Mouse (Mus musculus) mouse trophoblast stem cell (cell line): ENCODE measurements around the gene Rapgefl1.

Experiments
- in situ Hi-C, 2 experiments: fragments of 300-500 bp; cut with MseI, MboI; formaldehyde crosslinking; loops; 2 replicates in 1 of 2; 3 replicates in 1 of 2; pipeline ENCODE4 v1.15.1; 2025

Gene Rapgefl1

DNA sequence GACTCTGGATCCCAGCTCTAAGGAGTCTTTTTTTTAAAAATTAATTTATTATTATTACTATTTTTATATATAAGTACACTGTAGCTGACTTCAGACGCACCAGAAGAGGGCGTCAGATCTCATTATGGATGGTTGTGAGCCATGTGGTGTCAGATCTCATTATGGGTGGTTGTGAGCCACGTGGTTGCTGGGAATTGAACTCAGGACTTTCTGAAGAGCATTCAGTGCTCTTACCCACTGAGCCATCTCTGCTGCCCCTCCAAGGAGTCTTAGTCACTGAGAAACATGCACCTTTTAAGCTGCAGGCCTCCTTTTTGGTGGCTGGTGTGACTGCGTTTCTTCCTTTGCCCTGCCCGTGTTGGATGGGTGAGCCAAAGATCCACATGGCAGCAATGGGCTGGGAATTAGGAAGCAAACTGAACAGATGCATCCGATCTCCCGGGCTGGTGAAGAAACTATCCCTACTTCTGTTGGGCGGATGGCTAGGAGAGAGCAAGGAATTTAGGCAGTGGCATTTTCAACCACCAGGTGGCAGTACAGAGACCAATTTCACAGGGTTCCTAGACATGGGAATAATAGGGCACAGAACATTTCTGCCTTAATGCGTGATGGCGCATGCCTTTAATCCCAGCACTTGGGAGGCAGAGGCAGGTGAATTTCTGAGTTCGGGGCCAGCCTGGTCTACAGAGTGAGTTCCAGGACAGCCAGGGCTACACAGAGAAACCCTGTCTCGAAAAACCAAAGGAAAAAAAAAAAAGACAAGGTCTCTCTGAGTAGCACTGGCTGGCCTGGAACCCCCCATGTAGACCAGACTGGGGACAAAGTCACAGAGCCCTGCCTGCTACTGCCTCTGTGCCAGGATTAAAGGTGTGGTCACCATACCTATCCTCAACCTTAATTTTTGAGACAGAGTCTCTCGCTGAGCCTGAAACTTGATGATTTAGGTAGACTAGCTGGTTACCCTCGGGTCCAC, 22.5 kb downstream of the Rapgefl1 start:
- in situ Hi-C loops, result no loop called here

DNA sequence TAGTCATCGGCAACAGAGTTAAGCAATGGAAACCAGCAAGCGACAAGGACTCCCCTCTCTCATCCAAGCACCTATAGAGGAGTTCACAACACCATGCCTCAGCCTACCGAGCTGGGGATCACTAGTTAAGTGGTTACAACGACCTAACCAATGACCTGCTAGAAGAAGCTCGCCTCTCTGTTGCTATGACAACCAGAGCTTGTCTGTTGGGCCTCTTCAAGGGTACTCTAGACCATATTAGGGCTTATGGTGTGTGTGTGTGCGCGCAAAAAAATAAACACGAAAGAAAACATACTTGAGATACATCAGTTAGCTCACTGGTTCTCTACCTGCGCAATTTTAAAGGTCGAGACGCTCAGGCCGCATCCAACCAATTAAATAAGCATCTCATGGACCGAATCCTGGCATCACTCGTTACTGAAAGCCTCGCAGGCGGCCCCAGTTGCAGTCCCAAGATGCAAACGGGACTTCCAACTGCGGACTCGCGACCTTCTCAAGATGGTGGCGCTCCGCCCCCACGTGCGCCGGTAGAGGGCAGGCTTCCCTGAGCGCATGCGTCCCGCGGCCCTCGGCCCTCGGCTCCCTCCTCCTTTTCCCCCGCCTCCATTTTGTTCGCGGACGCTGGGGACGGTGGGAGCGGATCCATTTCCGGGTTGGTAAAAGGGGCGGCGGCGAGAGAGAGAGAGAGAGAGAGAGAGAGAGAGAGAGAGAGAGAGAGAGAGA, 26.6 kb downstream of the Rapgefl1 start, which contains the start of gene Wipf2:
TSS of gene Wipf2 (plus strand) at position 611 of the 723 bp plus-strand sequence.
- in situ Hi-C loops, result no loop called here

DNA sequence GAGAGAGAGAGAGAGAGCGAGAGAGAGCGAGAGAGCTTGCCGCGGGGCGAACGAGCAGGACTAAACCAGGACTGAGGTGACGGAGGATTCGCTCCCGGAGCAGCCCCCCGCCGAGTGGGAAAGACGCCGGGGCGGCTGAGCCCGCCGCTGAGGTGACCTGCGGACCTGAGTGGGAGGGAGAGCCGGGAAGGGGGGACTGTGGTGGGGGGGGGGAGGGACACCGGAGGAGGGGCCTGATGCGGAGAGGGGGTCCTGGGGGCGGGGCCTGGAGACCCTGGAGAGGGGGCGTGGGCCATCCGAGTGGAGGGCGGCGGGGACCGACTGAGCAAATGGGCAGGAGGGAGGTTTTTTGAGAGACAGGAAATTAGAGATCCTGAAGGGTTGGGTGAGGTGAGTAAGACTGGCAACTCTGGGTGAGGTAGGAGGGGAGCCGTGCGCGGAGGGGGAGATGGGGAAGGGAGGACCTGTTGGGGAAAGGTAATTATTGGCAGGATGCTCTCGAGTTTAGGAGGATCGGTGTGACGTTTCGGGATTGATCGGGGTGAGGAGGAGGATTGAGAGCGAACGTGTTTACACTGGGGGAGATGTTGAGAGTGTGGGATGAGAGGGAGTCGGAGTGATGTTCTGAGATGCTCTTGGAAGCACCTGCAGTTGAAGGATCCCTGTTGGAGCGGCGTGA, 27.3 kb downstream of the Rapgefl1 start:
- in situ Hi-C loops, result no loop called here

DNA sequence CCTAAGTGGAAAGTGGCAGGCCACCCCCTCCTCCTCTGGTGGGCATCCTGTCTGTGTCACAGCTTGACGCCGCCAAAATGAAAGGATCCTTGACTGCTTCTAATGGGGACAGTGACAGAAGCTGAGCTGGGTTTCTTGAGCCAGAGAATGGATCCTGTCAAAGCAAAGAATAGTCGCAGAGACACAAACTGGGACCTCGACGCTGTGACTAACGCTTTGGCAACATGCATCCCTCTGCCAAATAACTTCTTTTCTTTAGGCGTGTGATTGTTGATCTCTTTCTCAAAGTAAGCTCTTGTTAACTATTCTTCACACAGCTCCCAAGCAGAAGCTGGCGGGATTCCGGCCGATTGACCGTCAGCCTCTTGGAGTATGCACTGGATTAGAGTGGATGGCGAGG, 30.7 kb downstream of the Rapgefl1 start:
- in situ Hi-C loops, result no loop called here

DNA sequence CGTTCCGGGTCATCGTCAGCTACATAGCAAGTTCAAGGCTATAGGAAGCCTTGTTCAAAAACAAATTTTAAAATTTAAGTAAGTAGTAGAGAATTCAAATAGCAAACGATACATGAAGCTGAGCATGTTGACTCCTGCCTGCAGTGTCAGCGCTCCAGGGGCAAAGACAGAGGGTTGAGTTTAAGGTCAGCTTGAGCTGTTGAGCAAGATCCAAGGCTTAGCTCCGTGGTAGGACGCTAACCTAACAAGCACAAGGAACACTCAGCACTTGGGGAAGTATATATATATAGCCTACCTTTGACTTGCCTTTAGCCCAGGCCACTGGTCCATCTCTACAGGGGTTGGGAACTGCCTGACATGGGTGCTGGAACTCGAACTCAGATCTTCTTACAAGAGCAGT, 33.3 kb downstream of the Rapgefl1 start:
- in situ Hi-C loops, result no loop called here

DNA sequence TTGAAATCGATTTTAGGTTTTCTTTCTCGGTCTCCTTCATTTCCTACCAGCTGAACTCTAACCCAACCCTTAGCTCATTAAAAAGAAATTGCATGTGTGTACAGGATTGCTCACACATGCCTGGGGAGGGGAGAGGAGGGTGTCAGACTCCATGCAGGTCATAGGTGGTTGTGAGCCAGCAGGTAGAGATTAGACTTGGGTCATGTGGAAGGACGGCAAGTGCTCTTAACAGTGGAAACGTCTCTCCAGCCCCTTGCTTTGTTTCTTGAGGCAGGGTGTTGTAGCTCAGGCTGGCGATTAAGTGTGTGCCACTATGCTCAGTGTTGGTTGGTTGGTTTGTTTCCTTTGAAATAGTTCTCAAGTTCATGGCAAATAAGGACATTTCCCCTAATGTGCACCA, 34.2 kb downstream of the Rapgefl1 start:
- in situ Hi-C loops, result no loop called here

DNA sequence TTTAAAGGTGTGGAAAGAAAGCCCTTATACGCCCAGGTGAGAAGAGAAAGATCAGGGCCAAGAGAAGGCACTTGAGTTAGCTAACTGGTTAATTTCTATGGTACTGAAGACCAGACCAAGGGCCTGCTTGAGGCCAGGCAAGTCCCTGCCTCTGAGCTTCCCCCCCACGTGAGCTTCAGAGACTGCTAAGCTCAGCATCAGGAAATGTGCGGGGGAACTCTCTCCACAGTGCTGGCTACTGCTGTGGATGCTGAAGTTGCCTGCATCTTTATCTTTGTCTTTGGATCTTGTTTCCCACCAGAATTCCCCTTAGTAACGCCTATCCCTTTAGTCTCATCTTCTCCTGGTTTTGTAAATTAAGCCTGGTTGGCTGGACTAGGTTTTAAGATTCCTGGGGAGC, 34.8 kb downstream of the Rapgefl1 start:
- in situ Hi-C loops, result no loop called here

DNA sequence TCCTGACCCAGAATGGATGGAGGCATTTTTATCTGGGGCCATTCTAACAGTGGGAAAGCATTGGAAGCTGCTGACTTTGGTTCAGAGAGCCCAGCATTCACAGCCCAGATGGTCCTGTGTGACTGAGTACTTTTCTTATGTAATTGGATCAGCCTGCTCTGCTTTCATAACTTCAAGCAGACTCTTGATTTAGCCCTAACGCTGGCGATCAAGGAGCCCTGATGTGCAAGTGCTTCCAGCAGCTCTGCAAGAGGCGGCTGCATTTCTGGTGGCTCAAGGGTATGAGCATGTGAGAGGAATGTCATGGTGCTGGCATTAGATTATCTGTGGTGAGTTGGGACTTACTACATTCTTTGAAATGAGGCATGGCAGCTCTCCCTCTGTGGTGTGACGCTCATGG, 35.5 kb downstream of the Rapgefl1 start:
- in situ Hi-C loops, result no loop called here

DNA sequence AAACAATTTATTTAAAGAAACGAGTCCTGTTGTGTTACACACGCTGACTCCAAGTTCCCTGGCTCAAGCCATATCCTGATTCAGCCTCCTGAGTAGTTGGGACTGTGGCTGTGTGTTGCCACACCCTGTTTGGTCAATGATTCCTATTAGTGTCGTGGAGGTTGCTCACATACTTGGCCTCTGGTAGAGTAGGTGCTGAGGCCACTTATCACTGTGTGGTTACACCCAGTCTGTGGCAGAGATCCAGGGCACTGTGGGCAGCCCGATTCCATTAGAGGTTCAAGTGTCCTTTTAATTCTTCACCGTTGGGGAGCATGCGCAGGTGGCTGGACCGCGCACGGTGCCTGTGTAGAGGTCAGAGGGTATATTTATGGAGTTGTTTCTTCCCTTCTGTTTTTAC, 37.3 kb downstream of the Rapgefl1 start:
- in situ Hi-C loops, result no loop called here

DNA sequence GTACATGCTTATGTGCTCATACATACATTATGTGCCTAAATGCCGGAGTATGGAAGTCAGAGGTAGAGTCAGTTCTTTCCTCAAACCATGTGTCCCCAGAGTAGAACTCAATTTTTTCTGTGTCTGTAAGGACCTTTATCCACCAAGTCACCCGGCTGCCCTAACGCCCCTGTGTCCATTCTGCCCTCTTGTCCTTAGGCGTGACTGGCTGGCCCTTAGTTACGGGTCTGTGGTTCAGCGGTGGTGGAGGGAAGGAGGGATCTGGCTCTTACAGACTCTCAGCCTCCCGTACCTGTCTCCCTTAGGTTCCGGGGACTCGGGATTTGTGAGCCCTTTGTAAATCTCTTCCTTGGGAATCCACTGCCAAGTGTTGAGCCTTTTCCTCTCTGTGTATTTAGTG, 40.4 kb downstream of the Rapgefl1 start:
- in situ Hi-C loops, result no loop called here

DNA sequence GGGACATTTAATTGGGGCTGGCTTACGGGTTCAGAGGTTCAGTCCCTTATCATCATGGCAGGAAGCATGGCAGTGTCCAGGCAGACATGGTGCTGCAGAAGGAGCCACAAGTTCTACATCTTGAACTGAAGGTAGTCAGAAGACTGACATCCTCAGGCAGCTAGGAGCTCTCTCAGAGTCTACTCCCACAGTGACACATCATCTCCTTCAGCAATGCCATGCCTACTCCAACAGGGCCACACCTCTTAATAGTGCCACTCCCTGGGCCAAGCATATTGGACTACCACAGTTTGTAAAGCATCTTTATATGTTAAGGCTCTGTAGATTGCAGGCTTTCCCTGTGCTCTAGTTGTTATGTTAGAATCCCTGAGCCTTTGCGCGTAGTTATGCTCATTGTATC, 51.1 kb downstream of the Rapgefl1 start:
- in situ Hi-C loops, result no loop called here

DNA sequence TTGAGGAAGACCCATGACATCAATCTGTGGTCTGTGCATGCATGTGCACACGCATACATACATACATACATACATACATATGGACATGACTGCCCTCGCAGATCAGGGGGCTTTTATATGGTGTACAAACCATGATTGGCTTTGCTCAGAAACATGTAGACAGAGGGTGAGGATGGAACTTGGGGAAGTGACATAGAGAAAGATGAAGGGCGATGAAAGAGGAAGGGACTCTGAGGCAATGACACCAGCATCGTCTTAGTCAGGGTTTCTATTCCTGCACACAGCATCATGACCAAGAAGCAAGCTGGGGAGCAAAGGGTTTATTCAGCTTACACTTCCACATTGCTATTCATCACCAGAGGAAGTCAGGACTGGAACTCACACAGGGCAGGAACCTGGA, 52.5 kb downstream of the Rapgefl1 start:
- in situ Hi-C loops, result no loop called here

DNA sequence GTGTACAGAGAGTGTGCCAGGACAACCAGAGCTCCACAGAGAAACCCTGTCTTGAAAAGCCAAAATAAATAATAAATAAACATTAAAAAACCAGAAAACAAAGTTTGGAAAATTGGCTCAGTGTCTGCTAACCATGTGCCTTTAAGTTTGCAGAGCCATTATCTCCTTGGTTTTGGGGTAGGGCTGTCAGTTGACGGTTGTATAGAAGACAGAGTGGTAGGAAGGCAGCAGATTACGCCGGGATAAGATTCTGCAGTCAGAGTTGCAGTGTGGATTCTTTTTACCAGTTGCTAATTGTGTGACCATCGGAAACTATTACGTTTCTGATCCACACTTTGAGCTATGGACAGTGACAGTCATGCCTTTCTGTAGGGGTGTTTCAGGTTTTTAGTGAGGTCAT, 53.4 kb downstream of the Rapgefl1 start:
- in situ Hi-C loops, result no loop called here

DNA sequence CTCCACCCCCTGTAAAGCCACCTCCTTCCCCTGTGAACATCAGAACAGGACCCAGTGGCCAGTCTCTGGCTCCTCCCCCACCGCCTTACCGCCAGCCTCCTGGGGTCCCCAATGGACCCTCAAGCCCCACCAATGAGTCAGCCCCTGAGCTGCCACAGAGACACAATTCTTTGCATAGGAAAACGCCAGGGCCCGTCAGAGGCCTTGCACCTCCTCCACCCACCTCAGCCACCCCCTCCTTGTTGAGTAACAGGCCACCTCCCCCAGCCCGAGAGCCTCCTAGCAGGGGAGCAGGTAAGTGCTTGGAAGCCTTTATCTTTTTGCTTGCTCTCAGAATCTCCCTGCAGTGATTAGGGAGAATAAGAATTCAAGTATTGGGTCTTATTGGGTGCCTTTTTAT, 55.8 kb downstream of the Rapgefl1 start:
- in situ Hi-C loops, result no loop called here

DNA sequence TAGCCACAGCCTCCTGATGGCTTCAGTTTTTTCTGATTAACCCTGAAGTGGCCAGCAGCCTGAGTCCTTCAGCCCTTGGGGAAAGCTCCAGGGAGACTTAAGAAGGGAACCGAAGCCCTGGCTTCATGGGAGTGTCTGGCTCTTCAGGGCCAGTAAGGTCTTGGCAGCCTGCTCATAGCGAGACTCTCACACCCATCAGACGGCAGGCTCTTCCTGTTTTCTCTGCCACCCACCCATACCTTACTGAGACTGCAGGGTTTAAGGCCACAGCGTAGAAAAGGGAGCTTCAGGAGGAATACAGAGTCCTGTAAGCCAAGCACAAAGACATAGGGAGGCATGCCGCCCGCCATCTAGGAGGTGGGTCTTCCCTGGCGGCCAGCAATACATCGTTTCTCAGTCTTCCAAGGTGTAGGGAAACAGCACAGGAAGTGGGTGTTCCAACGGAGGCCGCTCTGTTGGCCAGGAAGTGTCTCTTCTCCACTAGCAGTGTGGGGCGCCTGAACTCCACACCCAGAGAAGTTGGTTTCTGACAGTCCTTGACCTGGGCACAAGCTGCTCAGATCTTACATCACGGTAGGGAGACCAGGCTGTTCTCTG, 64.0 kb downstream of the Rapgefl1 start:
- in situ Hi-C loops, result no loop called here

DNA sequence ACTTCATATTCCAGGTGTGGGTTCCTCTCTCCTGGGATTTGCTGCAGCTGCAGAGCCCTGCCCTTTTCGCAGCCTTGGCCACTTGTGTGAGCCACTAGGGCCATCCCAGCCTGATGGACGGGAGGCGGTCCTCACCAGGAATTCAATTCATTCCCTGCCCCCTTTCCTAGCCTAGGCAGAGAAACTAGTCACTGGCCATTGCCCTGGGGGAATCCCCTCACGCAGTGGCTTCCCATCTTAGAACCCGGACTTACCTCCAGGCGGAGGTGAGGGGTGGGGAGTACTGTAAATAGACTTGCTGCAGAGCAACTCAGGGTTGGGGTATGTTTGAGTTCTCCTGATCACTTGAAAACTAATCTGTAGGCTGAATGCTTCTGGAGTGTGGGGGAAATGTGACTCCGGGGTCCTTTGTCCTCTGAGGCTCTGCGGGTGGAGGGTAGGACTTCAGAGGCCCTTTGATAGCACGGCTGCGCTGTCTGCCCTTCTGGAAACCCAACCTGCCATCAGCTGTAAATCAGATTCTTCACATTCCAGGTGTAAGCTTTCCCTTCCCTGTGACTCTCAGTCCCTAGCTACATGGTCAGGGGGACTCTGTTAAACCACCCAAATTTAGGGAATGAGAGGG, 66.1 kb downstream of the Rapgefl1 start:
- in situ Hi-C loops, result no loop called here
